Mouse (Mus musculus): ENCODE data around the gene Sat2. TPM values are rescaled to one million over a fixed set of nuclear protein-coding genes. Genes with fewer than 3 reads are reported as not detected.

The Sat2 gene
- polyA plus RNA-seq, 1 experiment from 2014 or later = 10.2 TPM

MicroRNAs within 50 kb of the gene (microRNA counts, 519-probe panel; counts per million panel counts)
- microRNA mmu-miR-1934 (not detected), microRNA mmu-miR-467f (2,951 counts per million, percentile 59 among the panel's probes with 10 or more counts)

Small RNA genes within 50 kb of the gene (microRNA-seq; reads per million reads assigned to microRNA genes)
- 8.6 reads per million, percentile 24 among the genes with 10 or more reads in this experiment for gene Mir1934
- not detected for gene Mir467f

Other genes with a start within 250 kb of the Sat2 start
- 77.2 and 88.0 TPM in 2 replicates for gene Naa38, start 226.5 kb upstream of the Sat2 start, polyA plus RNA-seq (2015; fragmentation: Nextera tagmentation; extraction: Ambion mirVana)
- gene Cyb5d1, start 226.4 kb upstream of the Sat2 start, polyA plus RNA-seq (2015; fragmentation: Nextera tagmentation; extraction: Ambion mirVana) = 9.6 and 11.0 TPM in 2 replicates
- gene Tmem88, start 223.8 kb upstream of the Sat2 start, polyA plus RNA-seq (2015; fragmentation: Nextera tagmentation; extraction: Ambion mirVana) = 6.6 and 7.1 TPM in 2 replicates
- gene Kdm6b, start 208.3 kb upstream of the Sat2 start, polyA plus RNA-seq (2015; fragmentation: Nextera tagmentation; extraction: Ambion mirVana) = 4.0 TPM in 2 replicates
- gene Dnah2, start 72.9 kb upstream of the Sat2 start, polyA plus RNA-seq (2015; fragmentation: Nextera tagmentation; extraction: Ambion mirVana) = 0.07 and 0.20 TPM in 2 replicates
- 0.50 and 0.58 TPM in 2 replicates for gene Efnb3, start 61.8 kb upstream of the Sat2 start, polyA plus RNA-seq (2015; fragmentation: Nextera tagmentation; extraction: Ambion mirVana)
- gene Wrap53, start 41.8 kb upstream of the Sat2 start, polyA plus RNA-seq (2015; fragmentation: Nextera tagmentation; extraction: Ambion mirVana) = 15.9 and 16.9 TPM in 2 replicates
- 62.4 and 63.8 TPM in 2 replicates for gene Trp53, start 41.7 kb upstream of the Sat2 start, polyA plus RNA-seq (2015; fragmentation: Nextera tagmentation; extraction: Ambion mirVana)
- 14.1 and 14.7 TPM in 2 replicates for gene Atp1b2, start 16.1 kb upstream of the Sat2 start, polyA plus RNA-seq (2015; fragmentation: Nextera tagmentation; extraction: Ambion mirVana)
- gene Shbg, start 4.1 kb upstream of the Sat2 start, polyA plus RNA-seq (2015; fragmentation: Nextera tagmentation; extraction: Ambion mirVana) = 26.6 and 27.2 TPM in 2 replicates
- 7.3 and 9.7 TPM in 2 replicates for gene Fxr2, start 11.0 kb downstream of the Sat2 start, polyA plus RNA-seq (2015; fragmentation: Nextera tagmentation; extraction: Ambion mirVana)
- gene Sox15, start 33.3 kb downstream of the Sat2 start, polyA plus RNA-seq (2015; fragmentation: Nextera tagmentation; extraction: Ambion mirVana) = not detected in 2 replicates
- 34.1 and 35.2 TPM in 2 replicates for gene Mpdu1, start 40.6 kb downstream of the Sat2 start, polyA plus RNA-seq (2015; fragmentation: Nextera tagmentation; extraction: Ambion mirVana)
- gene Cd68, start 44.1 kb downstream of the Sat2 start, polyA plus RNA-seq (2015; fragmentation: Nextera tagmentation; extraction: Ambion mirVana) = 28.2 and 31.4 TPM in 2 replicates
- 228 and 232 TPM in 2 replicates for gene Eif4a1, start 50.4 kb downstream of the Sat2 start, polyA plus RNA-seq (2015; fragmentation: Nextera tagmentation; extraction: Ambion mirVana)
- gene Senp3, start 60.1 kb downstream of the Sat2 start, polyA plus RNA-seq (2015; fragmentation: Nextera tagmentation; extraction: Ambion mirVana) = 23.9 and 27.2 TPM in 2 replicates
- gene Tnfsf13, start 63.8 kb downstream of the Sat2 start, polyA plus RNA-seq (2015; fragmentation: Nextera tagmentation; extraction: Ambion mirVana) = 0.15 and 0.64 TPM in 2 replicates
- 2.1 and 2.6 TPM in 2 replicates for gene Tnfsf12, start 73.8 kb downstream of the Sat2 start, polyA plus RNA-seq (2015; fragmentation: Nextera tagmentation; extraction: Ambion mirVana)
- 0.85 and 0.89 TPM in 2 replicates for gene Tnfsfm13, start 74.1 kb downstream of the Sat2 start, polyA plus RNA-seq (2015; fragmentation: Nextera tagmentation; extraction: Ambion mirVana)
- gene Polr2a, start 136.6 kb downstream of the Sat2 start, polyA plus RNA-seq (2015; fragmentation: Nextera tagmentation; extraction: Ambion mirVana) = 10.2 and 10.4 TPM in 2 replicates
- not detected in 2 replicates for gene Slc35g3, start 139.9 kb downstream of the Sat2 start, polyA plus RNA-seq (2015; fragmentation: Nextera tagmentation; extraction: Ambion mirVana)
- gene Zbtb4, start 143.9 kb downstream of the Sat2 start, polyA plus RNA-seq (2015; fragmentation: Nextera tagmentation; extraction: Ambion mirVana) = 0.43 and 0.92 TPM in 2 replicates
- gene Chrnb1, start 173.9 kb downstream of the Sat2 start, polyA plus RNA-seq (2015; fragmentation: Nextera tagmentation; extraction: Ambion mirVana) = 0.84 and 1.3 TPM in 2 replicates
- gene Fgf11, start 179.8 kb downstream of the Sat2 start, polyA plus RNA-seq (2015; fragmentation: Nextera tagmentation; extraction: Ambion mirVana) = 0.16 and 0.18 TPM in 2 replicates
- 0.69 and 0.94 TPM in 2 replicates for gene Tmem102, start 183.6 kb downstream of the Sat2 start, polyA plus RNA-seq (2015; fragmentation: Nextera tagmentation; extraction: Ambion mirVana)
- gene Gm39566, start 193.3 kb downstream of the Sat2 start, polyA plus RNA-seq (2015; fragmentation: Nextera tagmentation; extraction: Ambion mirVana) = not detected in 2 replicates
- gene Spem2, start 196.4 kb downstream of the Sat2 start, polyA plus RNA-seq (2015; fragmentation: Nextera tagmentation; extraction: Ambion mirVana) = not detected in 2 replicates
- not detected in 2 replicates for gene Spem1, start 200.2 kb downstream of the Sat2 start, polyA plus RNA-seq (2015; fragmentation: Nextera tagmentation; extraction: Ambion mirVana)
- 0.54 and 0.64 TPM in 2 replicates for gene Nlgn2, start 215.8 kb downstream of the Sat2 start, polyA plus RNA-seq (2015; fragmentation: Nextera tagmentation; extraction: Ambion mirVana)
- gene Tmem256, start 216.5 kb downstream of the Sat2 start, polyA plus RNA-seq (2015; fragmentation: Nextera tagmentation; extraction: Ambion mirVana) = 336 and 387 TPM in 2 replicates
- 26.1 and 28.0 TPM in 2 replicates for gene Plscr3, start 224.4 kb downstream of the Sat2 start, polyA plus RNA-seq (2015; fragmentation: Nextera tagmentation; extraction: Ambion mirVana)
- 0.60 and 0.62 TPM in 2 replicates for gene Tnk1, start 236.7 kb downstream of the Sat2 start, polyA plus RNA-seq (2015; fragmentation: Nextera tagmentation; extraction: Ambion mirVana)

Data from liver, embryonic 15.5 days (tissue).